Mouse (Mus musculus) right cerebral cortex, postnatal 36 days (tissue): Measurements from ENCODE around the gene Dennd1a.

ENCODE experiments used
- DNase-seq, 2 experiments: peaks; one replicate each; pipeline ENCODE4 v3.0.0; 2022; ENCODE audit warnings: low spot score in 2 of 2, mixed read lengths in 1 of 2

The Dennd1a gene

DNA sequence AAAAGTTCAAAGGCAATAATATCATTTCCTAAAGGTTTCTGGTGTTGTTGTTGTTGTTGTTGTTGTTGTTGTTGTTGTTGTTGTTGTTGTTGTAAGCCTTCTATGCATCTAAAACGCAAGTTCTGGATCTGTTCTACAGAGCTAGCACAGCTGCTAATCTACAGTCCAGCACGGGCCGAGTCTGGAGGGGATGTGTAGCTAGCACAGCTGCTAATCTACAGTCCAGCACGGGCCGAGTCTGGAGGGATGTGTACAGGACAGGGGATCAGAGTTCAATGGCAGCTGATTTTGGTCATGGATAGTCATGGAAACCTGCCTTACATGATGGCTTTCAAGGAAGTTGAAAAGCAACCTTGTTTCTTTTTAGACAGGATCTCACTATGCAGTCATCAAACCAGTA lies 57.3 kb downstream of the Dennd1a start:
- DNase-seq, result no peak

DNA sequence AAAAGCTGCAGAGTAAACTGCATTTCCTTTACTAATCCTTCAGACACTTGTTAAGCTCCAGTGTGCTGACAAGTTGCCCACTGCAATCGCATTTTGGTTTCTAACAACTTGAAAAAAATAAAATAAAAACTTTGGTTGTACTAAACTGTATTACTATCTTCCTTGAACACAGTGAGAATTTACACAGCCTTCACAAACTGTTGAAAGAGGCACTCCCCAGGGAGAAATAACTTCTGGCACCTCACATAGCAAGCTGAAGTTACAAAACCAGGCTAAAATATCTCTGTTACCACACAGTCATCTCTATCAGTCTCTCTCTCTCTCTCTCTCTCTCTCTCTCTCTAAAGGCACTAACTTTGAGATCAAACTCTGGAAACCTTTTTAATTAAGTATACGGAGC lies 63.4 kb downstream of the Dennd1a start:
- DNase-seq, result no peak

DNA sequence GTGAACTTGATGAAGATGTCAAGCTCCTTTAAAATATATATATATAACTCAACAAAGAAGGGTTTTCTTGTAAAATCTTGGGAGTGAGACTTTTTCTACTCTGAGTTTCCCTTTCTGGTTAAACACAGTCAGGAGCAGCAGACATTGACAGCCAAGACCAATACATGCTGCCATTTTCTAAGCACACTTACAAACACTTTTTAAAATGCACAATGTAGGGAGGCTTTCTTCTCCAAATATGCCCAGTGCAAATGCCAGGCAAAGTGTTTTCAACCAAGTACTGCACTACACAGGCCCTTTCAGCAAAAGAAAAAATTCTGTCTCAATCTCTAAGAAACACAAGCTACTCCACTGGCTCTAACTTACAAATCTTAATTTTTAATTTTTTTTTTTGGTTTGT lies 65.7 kb downstream of the Dennd1a start:
- no peak for DNase-seq

DNA sequence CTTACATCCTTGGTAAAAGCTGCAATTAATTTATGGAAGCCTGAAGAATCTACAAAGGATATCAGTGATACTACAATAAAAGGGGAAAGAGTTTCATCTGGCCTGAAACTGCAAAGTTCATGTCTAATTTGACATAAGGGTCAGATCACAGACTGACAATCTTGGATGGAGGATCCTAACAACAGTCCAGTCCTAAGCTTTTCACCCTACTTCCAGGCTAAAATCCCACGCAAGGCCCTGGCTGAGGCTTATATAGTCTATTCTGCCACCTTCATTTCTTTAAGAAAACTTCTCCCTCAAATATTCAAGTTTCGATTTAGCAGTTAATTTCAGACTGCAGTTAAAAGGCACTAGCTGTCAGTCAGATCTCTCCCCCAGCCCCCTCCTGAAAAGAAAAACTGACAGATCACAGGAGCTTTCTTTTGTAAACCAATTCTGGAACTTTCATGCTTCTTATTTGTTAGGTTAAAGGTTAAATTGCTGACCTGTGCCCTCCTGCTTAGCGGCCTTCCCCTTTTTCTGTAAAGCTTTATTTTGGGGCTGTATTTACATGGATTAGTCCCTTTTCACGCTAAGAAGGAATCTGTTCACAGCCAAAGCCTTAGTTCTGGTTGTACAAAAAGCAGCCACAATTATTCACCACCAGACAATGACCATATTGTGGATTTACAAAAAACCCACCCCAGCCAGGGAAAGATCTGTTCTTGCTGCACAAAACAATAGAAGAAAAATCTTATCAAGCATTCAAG lies 66.3 kb downstream of the Dennd1a start:
- no peak for DNase-seq

DNA sequence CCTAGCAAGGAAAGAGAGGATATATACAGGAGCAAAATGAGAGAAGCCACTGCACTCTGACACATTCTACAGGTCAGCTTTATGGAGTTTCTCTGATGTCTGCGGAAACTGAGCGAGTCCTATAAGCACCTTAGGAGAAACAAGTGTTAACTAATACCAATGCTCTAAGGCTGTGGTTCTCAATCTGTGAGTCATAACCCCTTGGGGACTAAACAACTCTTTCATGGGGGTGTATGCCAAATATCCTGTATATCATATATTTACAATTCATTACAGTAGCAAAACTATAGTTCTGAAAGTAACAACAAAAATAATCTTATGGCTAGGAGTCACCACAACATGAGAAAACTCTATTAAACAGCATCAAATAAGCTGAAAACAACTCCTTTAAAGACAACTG lies 67.5 kb downstream of the Dennd1a start:
- no peak for DNase-seq

DNA sequence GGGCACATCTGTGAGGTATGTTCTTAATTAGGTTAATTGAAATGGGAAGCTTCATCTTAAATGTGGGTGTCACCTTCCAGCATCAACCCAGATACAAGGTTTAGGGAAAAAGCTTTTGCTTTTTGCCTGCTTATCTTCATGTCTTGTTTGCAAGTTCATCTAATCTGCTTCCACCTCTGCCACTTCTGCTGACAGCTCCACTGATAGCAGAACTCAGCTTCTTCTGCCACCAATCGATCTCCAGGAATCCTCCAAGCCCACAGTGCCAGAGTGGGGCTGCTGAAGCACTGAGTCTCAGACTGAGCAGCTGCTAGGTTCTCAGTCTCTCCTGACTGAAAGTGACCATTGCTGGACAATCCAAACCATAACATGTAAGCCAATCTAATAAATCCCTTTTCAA lies 74.1 kb downstream of the Dennd1a start:
- no peak for DNase-seq

DNA sequence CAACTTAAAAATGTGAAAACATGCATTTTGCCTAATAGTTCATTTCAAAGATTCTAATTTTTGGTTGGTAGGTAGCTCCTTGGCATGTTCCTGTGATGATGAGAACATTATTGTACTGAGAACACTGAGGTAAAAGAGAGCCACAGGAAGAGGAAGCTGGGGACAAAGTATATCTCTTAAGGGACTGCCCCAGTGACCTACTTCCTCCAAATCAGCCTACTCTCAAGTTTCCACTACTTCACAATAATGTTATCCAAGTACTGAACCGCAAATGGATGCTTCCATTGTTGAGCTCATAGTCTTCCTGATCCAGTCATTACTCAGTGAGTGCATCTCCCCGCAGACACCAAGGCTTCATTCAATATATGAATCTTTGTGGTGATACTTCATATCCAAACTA lies 75.8 kb downstream of the Dennd1a start:
- no peak for DNase-seq

DNA sequence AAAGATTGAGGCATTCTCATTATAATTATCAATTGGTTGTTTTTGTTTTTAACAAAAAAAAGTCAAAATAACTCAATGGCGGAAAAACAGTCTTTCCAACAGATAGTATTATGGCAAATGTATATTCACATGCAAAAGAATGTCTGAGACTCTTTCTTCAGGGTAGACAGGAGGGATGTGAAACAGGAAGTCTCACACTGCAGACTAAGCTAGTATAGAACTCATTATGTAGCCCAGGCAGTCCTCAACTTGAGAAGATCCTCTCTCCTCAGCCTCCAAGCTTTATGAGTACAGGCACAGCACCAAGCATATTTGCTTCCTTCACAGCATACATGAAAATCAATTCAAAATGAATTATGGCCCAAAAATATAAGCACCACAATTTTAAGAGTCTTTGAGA lies 79.4 kb downstream of the Dennd1a start:
- no peak for DNase-seq

DNA sequence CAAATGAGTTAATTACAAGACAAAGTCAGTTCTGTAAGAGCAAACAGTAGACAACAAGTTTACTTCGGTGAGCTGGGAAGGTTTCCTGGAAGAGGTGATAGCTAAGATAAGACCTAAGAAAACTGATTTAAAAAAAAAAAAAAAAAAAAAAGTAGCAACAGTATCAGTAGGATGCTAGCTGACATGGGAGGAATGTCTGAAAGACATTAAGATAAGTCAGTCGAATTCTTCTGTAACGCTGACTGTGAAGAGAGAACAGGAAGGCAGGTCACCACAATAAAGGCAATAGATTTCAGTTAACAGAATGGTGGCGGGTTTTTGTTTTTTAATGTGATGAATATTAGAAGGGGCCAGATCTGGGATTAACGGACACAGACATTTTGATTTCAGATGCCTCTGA lies 81.9 kb downstream of the Dennd1a start:
- no peak for DNase-seq

DNA sequence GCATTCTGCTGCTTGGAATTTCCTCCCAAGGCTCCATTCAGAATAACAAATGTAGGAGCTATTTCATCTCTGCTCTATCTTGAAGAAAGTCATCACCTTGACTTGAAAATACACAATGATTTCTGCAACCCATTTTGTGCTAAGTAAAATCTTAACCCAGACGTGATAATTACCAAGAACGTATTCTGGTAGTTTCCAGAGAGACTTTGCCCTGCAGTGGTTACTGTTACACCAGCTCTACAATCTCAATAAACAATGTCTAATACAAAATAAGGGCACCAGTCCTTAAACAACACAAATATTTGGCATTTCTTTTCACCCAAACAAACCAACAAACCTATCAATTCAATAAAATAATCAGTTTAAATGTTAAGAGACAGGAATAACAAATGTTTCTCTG lies 82.5 kb downstream of the Dennd1a start:
- no peak for DNase-seq

DNA sequence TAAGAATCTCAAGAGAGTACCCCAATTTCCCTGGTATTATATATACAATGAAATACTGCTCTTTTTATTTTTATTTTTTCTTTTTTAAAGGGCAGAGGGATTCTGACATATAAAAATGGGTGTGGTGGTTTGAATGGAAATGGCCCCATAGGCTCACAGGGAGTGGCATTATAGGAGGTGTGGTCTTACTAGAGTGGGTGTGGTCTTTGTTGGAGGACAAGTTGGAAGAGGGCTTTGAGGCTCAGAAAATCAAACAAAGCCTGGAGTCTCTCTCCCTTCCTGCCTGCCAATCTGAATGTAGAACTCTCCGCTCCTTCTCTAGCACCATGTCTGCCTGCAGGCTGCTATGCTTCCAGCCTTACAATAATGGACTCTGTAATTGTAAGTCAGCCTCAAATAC lies 89.1 kb downstream of the Dennd1a start:
- no peak for DNase-seq

DNA sequence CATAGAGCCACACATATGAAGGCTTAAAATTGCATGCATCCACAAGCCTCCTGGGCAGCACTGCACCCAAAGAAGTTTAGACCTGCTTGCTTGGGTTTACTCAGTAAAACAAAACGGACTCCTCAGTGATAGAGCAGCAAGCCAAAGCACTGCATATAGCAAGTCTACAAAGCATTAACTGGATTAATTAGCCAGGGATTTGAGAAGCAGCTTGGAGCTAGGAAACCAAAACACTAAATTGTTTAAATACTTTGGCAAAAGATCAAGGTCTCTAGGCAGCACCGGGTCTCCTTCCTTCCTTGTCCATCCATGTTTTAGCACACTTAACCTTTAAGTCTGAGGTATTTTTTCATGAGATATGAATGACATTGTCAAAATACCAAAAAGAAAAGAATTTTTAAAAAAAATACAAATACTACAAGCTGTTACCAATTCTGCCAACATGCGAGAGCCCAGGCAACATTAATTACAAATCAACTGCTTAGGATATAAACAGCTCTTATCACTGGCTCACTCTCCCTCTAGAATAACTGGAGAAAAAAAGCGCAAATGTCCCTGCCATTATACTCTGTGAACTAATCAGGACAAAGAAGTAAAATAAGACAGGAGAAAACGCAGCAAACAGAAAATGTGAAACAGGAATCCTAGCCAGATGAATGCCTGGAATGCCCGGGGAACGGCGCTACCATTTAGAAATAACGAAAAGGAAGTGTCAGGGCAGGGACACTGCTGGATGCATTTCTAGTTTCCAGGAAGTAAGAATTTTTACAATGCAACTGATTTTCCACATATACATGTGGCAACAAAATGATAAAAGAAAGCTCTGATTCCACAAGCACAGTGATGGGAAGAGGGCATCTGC lies 90.8 kb downstream of the Dennd1a start:
- no peak for DNase-seq

DNA sequence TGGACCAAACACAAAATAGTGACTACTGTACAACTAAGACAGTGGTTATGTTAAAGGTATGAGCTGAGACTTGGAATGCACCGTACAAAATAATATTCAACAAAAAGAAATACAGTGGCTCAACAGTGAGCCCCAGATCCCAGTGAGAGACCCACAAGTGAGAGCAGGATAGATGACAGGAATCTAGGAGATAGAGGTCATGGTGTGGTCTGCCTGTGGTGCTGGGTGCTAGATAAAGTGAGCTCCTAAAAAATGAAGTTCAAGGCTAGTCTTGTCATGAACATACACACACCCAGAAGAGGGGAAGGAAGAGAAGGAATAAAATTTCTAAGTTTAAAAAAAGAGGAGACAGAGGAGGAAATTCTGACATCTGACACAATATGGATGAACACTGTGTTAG lies 95.2 kb downstream of the Dennd1a start:
- DNase-seq, result no peak

DNA sequence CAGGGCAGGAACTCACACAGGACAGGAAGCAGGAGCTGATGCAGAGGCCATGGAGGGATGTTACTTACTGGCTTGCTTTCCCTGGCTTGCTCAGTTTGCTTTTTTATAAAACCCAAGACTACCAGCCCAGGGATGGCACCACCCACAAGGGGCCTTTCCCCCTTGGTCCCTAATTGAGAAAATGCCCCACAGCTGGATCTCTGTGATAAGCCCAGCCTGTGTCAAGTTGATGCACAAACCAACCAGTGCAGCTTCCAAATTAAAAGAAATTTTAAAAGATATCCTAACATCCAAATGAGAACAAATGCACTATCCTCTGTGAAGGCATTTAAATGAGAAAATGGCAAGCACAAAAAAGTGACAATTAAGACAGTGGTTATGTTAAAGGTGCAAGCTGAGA lies 95.6 kb downstream of the Dennd1a start:
- no peak for DNase-seq

DNA sequence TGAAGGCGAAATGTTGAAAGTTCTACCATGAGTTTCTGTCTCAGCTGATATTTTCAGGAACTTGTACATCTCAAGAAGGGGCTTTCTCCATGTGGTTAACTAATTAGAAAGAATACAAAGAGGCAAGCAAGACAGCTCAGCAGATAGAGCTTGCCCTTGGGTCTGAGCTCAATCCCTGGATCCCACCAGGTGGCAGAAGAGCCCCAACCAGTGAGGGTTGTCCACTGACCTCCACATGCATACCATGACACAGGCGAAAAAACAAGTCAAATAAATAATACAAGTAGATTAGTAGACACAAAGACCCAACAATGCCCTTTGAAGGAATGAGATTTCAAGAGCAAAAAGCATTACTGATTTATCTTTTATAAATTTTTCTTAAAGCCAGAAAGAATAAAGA lies 100.8 kb downstream of the Dennd1a start:
- DNase-seq, result no peak

DNA sequence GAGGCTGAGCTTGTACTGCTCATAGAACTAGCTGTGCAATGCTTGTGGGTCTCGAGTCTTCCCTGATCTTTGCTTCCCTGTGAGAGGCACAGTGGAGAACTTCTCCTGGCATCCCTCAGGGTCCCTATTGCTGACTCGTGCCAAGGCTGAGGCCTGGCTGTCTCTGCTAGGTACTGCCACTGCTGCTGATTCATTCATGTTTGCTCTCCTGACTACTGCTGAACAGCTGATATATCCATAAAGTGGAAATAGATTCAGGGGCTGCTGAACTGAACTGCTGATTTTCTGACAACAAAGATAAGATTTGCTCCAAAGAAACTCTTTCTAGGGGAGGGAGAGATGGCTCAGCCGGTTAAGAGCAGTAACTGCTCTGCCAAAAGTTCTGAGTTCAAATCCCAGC lies 102.2 kb downstream of the Dennd1a start:
- DNase-seq, result no peak

DNA sequence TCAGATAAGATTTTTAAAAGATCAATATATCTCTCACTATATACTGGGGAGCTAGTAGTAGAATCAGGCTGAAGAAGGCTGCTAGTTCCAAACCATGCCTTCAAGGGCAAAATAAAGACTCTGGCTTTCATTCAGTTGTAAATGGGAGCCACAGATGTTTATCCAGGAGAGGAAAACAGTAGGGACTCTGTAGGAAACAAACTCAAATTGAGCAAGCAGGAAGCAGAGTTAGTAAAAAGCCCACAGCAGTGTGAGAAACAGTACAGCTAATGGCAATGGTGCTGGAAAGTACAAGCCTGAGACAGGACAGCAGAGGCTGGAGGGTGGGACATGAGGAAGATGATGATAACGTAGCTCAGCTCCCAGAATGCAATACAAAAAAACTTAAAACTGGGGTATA lies 103.3 kb downstream of the Dennd1a start:
- DNase-seq, result no peak

DNA sequence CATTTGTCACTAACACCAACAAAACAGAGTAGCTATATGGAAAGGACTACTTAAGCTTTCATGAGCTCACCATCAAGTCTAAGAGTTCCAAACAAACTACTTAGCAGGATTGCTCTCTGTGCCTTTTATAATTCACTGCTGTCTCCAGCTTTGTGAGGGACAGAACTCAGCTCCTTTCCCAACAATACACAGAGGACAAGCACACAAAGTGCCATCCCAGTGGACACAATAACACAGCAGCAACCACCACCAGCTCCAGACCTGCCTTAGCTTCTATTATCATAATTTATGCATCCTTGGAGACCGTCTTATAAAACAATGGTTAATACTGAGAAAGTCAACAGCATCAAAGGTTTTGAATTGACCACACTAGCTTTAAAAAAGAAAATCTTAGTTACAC lies 104.9 kb downstream of the Dennd1a start:
- no peak for DNase-seq

DNA sequence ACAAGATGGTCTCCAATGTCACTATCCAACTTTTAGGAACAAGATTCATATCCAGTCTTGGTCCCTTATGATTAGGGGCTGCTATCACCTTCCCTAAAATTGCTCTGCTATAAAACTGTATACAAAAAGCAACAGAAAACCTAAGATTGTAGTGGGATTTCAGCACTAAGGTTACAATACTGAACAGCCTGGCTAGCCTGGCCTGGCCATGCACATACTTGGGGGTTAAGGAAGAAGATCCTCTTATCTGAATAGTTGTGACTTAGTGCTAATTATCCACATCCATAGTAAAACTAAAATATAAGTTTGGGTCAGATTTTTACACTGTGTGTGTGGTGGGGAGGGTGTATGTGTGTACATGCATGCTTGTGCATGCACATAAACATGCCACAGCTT lies 109.6 kb downstream of the Dennd1a start:
- DNase-seq, result no peak

DNA sequence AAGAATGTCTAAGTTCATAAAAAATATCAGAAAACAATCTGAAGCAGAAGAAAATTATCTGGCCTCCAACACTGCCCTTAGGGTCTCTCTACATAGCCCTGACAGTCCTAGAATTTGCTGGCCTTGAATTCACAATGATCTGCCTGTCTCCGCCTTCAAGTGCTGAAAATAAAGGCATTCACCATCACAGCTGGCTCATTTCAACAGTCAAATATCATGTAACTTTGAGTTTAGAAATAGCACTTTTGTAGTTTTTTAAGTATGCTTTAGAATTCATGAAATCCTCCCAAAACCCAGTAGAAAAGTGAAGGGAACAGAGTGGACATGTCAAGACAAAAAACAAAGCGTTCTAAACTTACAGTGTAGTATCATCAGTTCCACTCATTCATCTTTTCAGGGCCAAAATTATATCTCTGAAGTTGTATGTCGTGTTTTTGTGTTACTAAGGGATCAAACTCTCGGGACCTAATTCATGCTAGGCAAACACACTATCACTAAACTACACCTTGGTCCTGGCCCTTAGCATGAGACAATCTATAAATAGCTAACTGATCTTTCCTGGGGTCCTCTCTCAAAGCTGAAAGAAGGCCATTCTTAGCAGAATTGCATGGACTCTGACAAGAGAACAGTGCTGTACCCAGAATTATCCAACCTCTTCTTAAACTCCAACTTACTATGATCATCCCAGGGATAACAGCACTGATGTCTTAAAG lies 110.2 kb downstream of the Dennd1a start:
- no peak for DNase-seq

DNA sequence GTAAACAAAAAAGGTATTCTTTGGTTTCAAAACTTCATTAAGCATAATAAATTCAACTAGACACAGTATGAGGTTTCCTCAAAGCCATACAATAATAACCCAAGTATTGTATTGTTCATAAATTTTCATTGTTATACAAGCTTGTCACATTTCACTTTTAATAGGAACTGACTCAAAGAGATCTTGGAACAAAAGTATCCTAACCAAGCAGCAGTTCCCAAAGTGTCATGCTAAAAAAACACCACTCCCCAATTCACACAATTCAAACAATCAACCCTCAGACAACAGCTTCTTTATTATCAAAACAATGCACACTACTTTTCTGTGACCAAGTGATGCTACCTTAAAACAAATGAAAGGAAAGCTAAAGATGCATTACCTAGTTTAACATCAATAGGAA lies 111.9 kb downstream of the Dennd1a start:
- DNase-seq, result no peak

DNA sequence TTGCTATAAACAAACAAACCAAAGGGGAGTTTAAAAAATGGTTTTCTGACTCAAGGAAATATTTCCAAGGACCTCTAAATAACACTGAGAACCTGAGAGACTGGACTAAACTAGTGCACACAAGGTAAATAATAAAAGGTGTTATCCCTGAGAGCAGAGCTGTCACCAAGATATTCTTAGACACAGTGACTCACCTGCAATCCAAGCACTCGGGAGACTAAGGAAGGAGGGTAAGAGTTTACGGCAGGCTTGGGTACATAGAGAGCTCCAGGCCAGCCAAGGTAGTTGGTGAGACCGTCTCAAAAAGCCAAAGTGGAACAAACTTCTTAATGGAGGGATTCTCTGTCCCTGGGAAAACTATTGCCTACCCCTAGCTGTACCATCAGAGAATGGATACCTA lies 118.6 kb downstream of the Dennd1a start:
- DNase-seq, result no peak

DNA sequence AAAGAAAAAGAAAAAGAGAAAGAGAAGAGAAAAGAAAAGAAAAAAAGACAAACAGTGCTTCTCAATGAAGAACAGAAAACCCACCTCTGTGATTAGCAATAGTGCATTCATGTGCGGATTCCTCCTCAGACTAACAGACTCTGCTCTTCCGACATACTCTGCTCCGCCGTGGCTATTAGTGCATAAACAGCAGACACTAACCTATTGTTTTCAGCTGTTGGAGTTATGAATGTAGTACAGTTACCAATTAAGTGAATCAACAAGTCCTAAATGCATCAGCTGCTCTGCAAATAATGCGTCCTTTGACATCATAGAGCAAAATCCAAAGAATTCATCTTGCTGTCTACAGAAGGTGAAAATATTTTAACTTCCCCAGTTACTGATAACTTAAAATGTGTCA lies 121.2 kb downstream of the Dennd1a start:
- DNase-seq, result no peak
